Mouse (Mus musculus) spleen, adult 2 months (tissue): ENCODE results near the gene Yod1. TPM values are rescaled to one million over a fixed set of nuclear protein-coding genes. Genes with fewer than 3 reads are reported as not detected.

Experiments
- DNase-seq, 2 experiments: peaks; one replicate each; pipeline versions ENCODE4 v3.0.0 to v3.0.0-alpha.2; 2012 to 2021; ENCODE audit warnings: low spot score in 2 of 2, low read depth in 1 of 2
- H3K27ac ChIP-seq: fragments of 200-500 bp; 2 replicates; pipeline ENCODE4 v1.5.1; 2012; ENCODE audit warnings: low read length, inconsistent platforms; ENCODE audit not compliant: insufficient read depth
- H3K27me3 ChIP-seq: fragments of 200-500 bp; 2 replicates; pipeline ENCODE4 v1.6.1; 2012; ENCODE audit warnings: mild to moderate bottlenecking, moderate library complexity, low read length, inconsistent platforms; ENCODE audit not compliant: control insufficient read depth, insufficient read depth
- H3K36me3 ChIP-seq: fragments of 200-500 bp; 2 replicates; pipeline ENCODE4 v1.6.1; 2012; ENCODE audit warnings: mild to moderate bottlenecking, low read length, inconsistent platforms; ENCODE audit not compliant: control insufficient read depth, insufficient read depth
- H3K4me1 ChIP-seq: fragments of 200-500 bp; 2 replicates; pipeline ENCODE4 v1.6.1; 2011; ENCODE audit warnings: inconsistent platforms; ENCODE audit not compliant: control insufficient read depth, insufficient read depth, insufficient read length
- H3K4me3 ChIP-seq: fragments of 200-500 bp; 2 replicates; pipeline ENCODE4 v1.5.1; 2011; ENCODE audit warnings: mild to moderate bottlenecking, inconsistent platforms; ENCODE audit not compliant: insufficient read depth, insufficient read length; ENCODE audit errors: extremely low read depth
- CTCF ChIP-seq: fragments of 200-500 bp; IDR thresholded peaks from 2 replicates; pipeline ENCODE4 v1.5.1; 2011; ENCODE audit warnings: mild to moderate bottlenecking, inconsistent platforms; ENCODE audit not compliant: insufficient read depth, insufficient read length, insufficient replicate concordance; ENCODE audit errors: extremely low read depth
- POLR2A ChIP-seq: fragments of 200-500 bp; IDR thresholded peaks from 2 replicates; pipeline ENCODE4 v1.6.1; 2011; ENCODE audit warnings: low read depth, low read length, inconsistent platforms
- WGBS: fragments of 180-500 bp; shearing (Covaris S2); methylation state at CpG from one replicate; pipeline ENCODE4 v1.1.7; 2018; 5-methylcytosine and 5-hydroxymethylcytosine counted together
- polyA plus RNA-seq: library from polyadenylated mRNA; depleted of rRNA; stranded (reverse); fragments of >200 nt; gene quantifications from 2 replicates; pipeline ENCODE4 v1.2.3, GENCODE M21; 2012

Gene Yod1
- polyA plus RNA-seq, 1 experiment, result 1.6 TPM

DNA sequence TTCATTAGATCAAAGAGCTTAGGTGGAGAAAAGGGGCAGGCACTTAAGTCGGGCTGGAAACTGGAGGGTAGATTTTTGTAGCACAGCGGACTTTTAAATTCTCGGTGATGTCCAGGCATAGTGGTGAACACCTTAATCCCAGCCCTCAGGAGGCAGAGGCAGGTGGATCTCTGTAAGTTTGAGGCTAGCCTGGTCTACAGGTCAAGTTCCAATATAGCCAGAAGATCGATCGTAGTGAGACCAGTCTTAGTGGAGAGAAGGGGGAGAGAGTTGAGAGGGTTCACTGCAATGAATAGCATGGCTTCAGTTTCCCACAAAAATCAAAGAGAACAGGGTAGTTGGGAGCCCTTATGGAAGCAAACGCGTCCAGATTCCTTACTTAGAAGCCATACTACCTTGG, 20.8 kb downstream of the Yod1 start:
- Histone ChIP-seq H3K27ac (no peak overlapping the region), H3K4me1 (no peaks in the 10 kb centered on the region), H3K27me3 (no peaks in the 10 kb centered on the region), H3K4me3 (no peak overlapping the region), H3K36me3 (no peaks in the 10 kb centered on the region)
- 96% methylated on average over 7 of the region's 7 CpGs for WGBS
- TF ChIP-seq CTCF (no peak), POLR2A (no peak)
- DNase-seq, result no peak

GRCm38 (mm10) chr1:130738551-130739106, 21.5 kb downstream of the Yod1 start:
- no peak for TF ChIP-seq POLR2A
- no peak for TF ChIP-seq CTCF
- H3K4me1 ChIP-seq, result no peaks in the 10 kb centered on the region
- no peaks in the 10 kb centered on the region for H3K27me3 ChIP-seq
- DNase-seq, result no peak
- no peak overlapping the region for H3K27ac ChIP-seq
- WGBS, result 94% methylated on average over 3 of the region's 3 CpGs
- no peaks in the 10 kb centered on the region for H3K36me3 ChIP-seq
- no peak overlapping the region for H3K4me3 ChIP-seq

DNA sequence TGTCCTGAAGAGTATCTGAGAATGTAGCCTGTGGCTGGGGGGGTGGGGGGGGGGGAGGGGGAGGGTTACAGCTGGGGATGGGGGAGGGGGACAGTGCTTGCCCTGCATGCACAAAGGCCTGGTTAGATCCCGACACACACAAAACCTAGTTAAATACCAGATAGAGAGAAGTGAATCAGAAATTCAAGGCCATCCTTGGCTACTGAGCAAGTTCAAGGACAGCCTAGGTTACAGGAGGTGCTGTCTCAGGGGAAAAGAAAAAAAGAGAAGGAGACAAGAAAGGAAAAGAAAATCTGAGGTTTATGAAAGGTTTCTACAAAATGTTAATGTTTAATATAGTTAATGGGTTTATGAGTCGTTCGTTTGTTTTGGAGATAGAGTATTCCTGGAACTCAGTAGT, 22.5 kb downstream of the Yod1 start:
- WGBS, result 78% methylated on average over 3 of the region's 3 CpGs
- Histone ChIP-seq H3K27ac (no peak overlapping the region), H3K4me1 (no peaks in the 10 kb centered on the region), H3K36me3 (no peaks in the 10 kb centered on the region), H3K4me3 (no peak overlapping the region), H3K27me3 (no peaks in the 10 kb centered on the region)
- no peak for DNase-seq
- no peak for TF ChIP-seq POLR2A
- no peak for TF ChIP-seq CTCF

DNA sequence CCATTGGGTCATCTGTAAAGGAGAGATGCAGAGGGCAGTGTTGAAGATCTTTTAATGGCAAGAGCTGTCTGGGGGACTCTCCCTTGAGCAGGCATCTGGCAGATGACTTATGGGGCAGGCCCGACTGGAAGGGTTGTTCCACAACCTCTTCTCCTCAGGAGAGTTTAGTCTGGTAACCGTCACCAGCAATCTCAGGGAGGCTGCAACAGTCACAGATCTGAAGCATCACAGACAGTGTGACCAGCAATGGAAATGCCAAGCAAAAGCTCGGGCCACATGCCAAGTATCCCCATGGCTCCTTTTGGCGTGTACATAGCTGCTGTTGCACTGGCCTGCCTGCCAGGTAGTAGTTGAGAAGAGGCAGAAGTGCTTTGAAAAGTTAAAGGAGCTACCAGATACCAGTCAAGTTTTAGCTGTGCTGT, 23.1 kb downstream of the Yod1 start:
- no peak for DNase-seq

DNA sequence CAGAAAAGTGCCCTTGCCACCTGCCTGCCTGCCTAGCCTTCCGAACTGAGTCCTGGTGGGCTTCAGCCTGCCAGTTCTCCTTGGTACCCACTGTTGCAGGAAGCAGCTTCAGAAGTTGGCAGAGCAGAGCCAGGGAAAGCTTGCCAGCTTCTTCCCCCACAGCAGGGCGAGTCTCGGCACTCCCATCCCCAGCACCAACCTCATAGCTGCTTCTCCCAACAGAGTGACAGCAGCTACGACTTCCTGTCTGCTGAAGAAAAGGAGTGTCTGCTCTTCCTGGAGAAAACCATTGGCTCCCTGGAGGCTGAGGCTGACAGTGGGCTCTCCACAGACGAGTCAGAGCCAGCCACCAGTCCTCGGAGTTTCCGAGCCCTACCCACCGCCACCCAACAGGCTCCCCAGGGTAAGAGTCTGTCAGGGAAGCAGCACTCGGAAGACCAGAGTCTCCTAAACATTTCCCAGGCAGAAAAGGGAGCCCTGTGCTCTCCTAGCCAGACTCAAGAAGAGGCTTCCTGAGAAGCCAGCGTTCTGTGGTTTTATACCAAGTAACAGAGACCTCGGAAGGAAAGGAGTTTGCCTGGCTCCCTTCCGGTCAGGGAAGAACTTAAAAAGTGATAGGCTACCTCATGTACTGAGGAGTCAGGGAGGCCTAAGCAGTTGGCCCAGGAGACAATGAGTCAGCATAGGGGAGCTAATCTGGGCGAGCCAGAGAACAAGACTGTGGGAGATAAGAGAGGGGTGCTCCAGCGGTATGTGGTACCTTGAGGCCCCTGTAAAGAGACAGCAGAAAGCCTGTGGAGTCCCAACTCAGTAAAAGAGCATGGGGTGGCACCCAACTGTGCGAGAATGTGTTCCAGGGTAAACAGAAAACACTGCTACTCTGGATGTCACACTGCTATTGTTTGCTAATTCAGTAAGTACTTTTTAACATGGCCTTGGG, 23.9 kb downstream of the Yod1 start:
- no peak for TF ChIP-seq CTCF
- no peak for TF ChIP-seq POLR2A
- H3K4me1 ChIP-seq, result no peaks in the 10 kb centered on the region
- WGBS, result 34% methylated on average over 15 of the region's 15 CpGs
- no peaks in the 10 kb centered on the region for H3K36me3 ChIP-seq
- no peak for DNase-seq
- no peaks in the 10 kb centered on the region for H3K27me3 ChIP-seq
- H3K4me3 ChIP-seq, result no peak overlapping the region
- peak overlapping the region; percentile 45 for H3K27ac ChIP-seq

More for the DNA sequence above, 23.1 kb downstream of the Yod1 start:
- H3K27ac ChIP-seq, result peak overlapping the region; percentile 20; the same call in 1 of the 2 replicates
- TF ChIP-seq CTCF, result no peak
- no peaks in the 10 kb centered on the region for H3K36me3 ChIP-seq
- H3K4me1 ChIP-seq, result no peaks in the 10 kb centered on the region
- H3K4me3 ChIP-seq, result no peak overlapping the region
- WGBS, result 73% methylated on average over 4 of the region's 4 CpGs
- no peaks in the 10 kb centered on the region for H3K27me3 ChIP-seq

DNA sequence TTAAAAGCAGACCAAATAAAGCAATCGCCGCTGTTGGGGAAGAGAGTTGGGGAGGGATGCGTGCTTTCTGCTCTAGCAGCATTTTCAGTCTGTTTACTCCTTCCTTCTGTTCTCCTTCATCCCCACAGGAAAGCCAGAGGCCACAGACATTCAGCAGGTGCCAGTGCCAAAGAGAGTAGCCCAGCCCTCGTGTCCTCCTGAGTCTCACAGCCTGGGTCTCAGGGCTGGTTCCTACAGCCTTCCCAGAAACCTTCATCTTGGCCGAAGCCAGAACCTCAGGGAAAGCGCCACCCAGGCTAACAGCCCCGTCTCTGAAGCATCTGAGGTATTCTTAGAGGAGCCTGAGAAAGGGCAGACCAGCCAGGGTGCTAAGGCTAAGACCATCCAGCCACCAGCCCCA, 25.1 kb downstream of the Yod1 start:
- Histone ChIP-seq H3K36me3 (no peaks in the 10 kb centered on the region), H3K4me3 (no peak overlapping the region), H3K27me3 (no peaks in the 10 kb centered on the region), H3K27ac (no peak overlapping the region), H3K4me1 (no peaks in the 10 kb centered on the region)
- WGBS, result 94% methylated on average over 7 of the region's 7 CpGs
- no peak for DNase-seq
- TF ChIP-seq POLR2A (no peak), CTCF (no peak)

DNA sequence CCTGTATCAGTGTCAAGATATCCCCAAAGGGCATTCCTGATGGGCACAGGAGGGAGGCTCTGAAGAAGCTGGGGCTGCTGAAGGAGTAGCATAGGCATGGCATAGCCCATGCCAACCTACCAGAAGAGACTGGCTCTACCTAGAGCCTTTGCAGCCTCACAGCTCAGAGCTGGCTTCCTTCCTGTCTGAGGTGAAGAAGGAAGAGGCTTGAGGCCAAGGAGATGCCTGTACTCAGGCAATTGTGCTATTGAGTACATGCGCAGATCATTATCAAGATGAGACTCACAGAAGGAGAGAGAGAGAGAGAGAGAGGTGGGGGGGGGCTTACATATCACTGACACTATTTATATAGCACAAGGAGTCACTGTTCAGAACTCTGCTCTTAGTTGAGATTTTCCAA, 26.6 kb downstream of the Yod1 start:
- no peak overlapping the region for H3K4me3 ChIP-seq
- no peak for TF ChIP-seq POLR2A
- TF ChIP-seq CTCF, result no peak
- no peak for DNase-seq
- H3K27me3 ChIP-seq, result no peaks in the 10 kb centered on the region
- no peaks in the 10 kb centered on the region for H3K36me3 ChIP-seq
- WGBS, result 50% methylated on average over 1 of the region's 1 CpGs
- no peak overlapping the region for H3K27ac ChIP-seq
- H3K4me1 ChIP-seq, result no peaks in the 10 kb centered on the region
